Mouse (Mus musculus) embryonic facial prominence, embryonic 11.5 days (tissue): ENCODE measurements around the gene Qrich2. TPM values are rescaled to one million over a fixed set of nuclear protein-coding genes. Genes with fewer than 3 reads are reported as not detected.
A peak's percentile ranks its signal among the peaks of the same experiment; 100 is the strongest.

Experiments
- ATAC-seq: fragments of 200-750 bp; cut with Nextera tagmentation; replicated peaks from 2 replicates; pipeline ENCODE4 v1.8.0; 2017; ENCODE audit warnings: low read depth; ENCODE audit not compliant: insufficient number of reproducible peaks, low FRiP score, low TSS enrichment
- DNase-seq: peaks from one replicate; pipeline ENCODE4 v3.0.0-alpha.2; 2015; ENCODE audit warnings: low spot score
- H3K27ac ChIP-seq: fragments of 300-500 bp; sonication (generic); replicated peaks from 2 replicates; pipeline ENCODE4 v1.5.1; 2014; ENCODE audit warnings: mild to moderate bottlenecking, low read depth, low read length, control low read depth
- H3K27me3 ChIP-seq: fragments of 300-500 bp; sonication (generic); 2 replicates; pipeline ENCODE4 v1.6.1; 2014; ENCODE audit warnings: mild to moderate bottlenecking, low read length, moderate library complexity, mixed read lengths; ENCODE audit not compliant: control insufficient read depth, insufficient read depth
- H3K36me3 ChIP-seq: fragments of 300-500 bp; sonication (generic); replicated peaks from 2 replicates; pipeline ENCODE4 v1.6.1; 2014; ENCODE audit warnings: low read depth, mild to moderate bottlenecking, low read length, moderate library complexity, mixed read lengths; ENCODE audit not compliant: control insufficient read depth, insufficient read depth
- H3K4me1 ChIP-seq: fragments of 300-500 bp; sonication (generic); 2 replicates; pipeline ENCODE4 v1.6.1; 2014; ENCODE audit warnings: low read length, mixed read lengths; ENCODE audit not compliant: control insufficient read depth, insufficient read depth
- H3K4me2 ChIP-seq: fragments of 300-500 bp; sonication (generic); 2 replicates; pipeline ENCODE4 v1.6.1; 2014; ENCODE audit warnings: low read depth, mild to moderate bottlenecking, control low read depth, low read length, moderate library complexity
- H3K4me3 ChIP-seq: fragments of 300-500 bp; sonication (generic); 2 replicates; pipeline ENCODE4 v1.5.1; 2014; ENCODE audit warnings: low read depth, low read length, control low read depth
- H3K9ac ChIP-seq: fragments of 300-500 bp; sonication (generic); replicated peaks from 2 replicates; pipeline ENCODE4 v1.6.1; 2014; ENCODE audit warnings: mild to moderate bottlenecking, control low read depth, low read length
- H3K9me3 ChIP-seq: fragments of 300-500 bp; sonication (generic); replicated peaks from 2 replicates; pipeline ENCODE4 v1.6.1; 2016; ENCODE audit warnings: mild to moderate bottlenecking, low read length, inconsistent platforms, mixed read lengths; ENCODE audit not compliant: control insufficient read depth
- WGBS: fragments of 180-500 bp; shearing (Covaris S2); extraction: QIAGEN DNeasy Blood & Tissue Kit; methylation state at CpG from one replicate; pipeline ENCODE4 v1.1.7; 2014; 5-methylcytosine and 5-hydroxymethylcytosine counted together
- polyA plus RNA-seq: library from polyadenylated mRNA; unstranded; fragments of >200 nt; fragmentation: Nextera tagmentation; extraction: Ambion mirVana; gene quantifications from 2 replicates; pipeline ENCODE4 v1.2.1, GENCODE M21; 2014

Qrich2 gene
- polyA plus RNA-seq, 1 experiment from 2014 or later: not detected

DNA sequence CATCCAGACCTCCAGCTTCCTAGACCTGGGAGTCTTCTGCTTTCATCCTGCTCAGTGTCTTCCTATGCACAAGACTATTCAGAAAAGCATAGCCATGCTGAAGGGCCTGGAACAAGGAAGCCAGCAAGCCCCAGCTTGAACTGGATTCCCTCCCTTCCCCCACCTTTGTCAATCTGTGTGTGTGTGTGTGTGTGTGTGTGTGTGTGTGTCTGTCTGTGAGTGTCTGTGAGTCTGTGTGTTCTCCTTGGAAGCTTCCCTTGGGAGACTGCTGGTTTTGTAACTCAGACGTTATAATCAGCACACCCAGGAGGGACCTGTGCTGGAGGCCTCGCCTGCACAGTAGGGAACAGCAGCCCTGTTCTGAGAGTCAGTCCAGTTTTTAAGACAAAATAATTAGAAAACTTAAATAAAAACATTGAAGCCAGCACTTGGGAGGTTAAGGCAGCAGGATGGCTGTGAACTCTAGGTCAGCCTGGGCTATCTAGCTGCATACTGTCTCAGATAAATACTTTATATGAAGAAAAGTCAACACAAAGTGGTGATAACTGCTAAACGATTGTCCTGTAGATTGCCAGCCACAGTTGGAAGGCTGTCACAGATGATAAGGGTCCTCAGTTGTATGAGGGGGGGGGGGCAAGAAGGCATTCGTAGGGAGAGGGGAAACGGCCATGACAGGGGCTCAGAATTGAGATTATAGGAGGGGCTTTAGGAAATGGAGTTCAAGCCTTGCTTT is 29.9 kb downstream of the Qrich2 start:
- Histone ChIP-seq H3K4me3 (no peak overlapping the region), H3K36me3 (peaks cover 8% of the 10 kb centered on the region), H3K27me3 (no peaks in the 10 kb centered on the region), H3K4me2 (peak overlapping the region; percentile 75), H3K9ac (peak overlapping the region; percentile 18; the same call in 1 of the 2 replicates), H3K9me3 (no peaks in the 10 kb centered on the region), H3K27ac (no peak overlapping the region), H3K4me1 (no peaks in the 10 kb centered on the region; the same call in 1 of the 2 replicates)
- 63% methylated on average over 5 of the region's 5 CpGs for WGBS
- DNase-seq (no peak), ATAC-seq (no peak)

DNA sequence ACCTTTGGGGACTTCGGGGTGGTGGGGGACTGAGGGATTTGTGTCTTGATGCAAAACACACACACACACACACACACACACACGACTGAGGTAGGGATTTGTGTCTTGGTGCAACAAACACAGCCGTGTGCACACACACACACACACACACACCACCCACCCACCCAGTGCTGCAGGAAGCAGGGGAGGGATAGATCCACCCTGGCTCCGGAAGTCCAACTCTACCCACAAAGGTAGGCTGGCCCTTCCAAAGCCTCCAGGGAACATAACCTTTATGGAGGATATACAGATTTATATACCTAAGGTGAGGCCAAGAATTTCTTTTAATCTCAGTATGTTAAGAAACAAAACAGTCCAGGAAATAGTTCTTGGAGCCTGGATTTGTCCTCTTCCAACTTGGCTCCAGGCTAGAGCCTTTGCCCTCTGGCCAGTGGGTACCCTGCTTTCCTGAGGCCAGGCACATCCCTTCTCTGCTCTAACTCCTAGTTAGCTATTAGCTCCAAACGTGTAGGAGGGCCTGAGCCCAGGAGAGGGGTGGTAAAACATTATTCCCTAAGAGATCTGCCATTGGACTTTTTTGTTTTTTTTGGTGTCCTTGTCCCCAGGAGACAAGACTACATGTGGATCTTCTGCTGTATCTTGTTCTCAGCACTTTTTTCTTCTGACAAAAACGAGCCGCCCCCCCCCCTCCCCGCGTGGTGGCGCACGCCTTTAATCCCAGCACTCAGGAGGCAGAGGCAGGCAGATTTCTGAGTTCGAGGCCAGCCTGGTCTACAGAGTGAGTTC is 30.9 kb downstream of the Qrich2 start:
- WGBS: 50% methylated on average over 12 of the region's 12 CpGs
- Histone ChIP-seq H3K9me3 (no peaks in the 10 kb centered on the region), H3K4me2 (peak overlapping the region; percentile 75), H3K4me1 (no peaks in the 10 kb centered on the region; the same call in 1 of the 2 replicates), H3K27me3 (no peaks in the 10 kb centered on the region), H3K27ac (peak overlapping the region; percentile 90), H3K36me3 (peaks cover 8% of the 10 kb centered on the region), H3K9ac (peak overlapping the region; percentile 86), H3K4me3 (peak overlapping the region; percentile 80)
- no peak for ATAC-seq
- no peak for DNase-seq

DNA sequence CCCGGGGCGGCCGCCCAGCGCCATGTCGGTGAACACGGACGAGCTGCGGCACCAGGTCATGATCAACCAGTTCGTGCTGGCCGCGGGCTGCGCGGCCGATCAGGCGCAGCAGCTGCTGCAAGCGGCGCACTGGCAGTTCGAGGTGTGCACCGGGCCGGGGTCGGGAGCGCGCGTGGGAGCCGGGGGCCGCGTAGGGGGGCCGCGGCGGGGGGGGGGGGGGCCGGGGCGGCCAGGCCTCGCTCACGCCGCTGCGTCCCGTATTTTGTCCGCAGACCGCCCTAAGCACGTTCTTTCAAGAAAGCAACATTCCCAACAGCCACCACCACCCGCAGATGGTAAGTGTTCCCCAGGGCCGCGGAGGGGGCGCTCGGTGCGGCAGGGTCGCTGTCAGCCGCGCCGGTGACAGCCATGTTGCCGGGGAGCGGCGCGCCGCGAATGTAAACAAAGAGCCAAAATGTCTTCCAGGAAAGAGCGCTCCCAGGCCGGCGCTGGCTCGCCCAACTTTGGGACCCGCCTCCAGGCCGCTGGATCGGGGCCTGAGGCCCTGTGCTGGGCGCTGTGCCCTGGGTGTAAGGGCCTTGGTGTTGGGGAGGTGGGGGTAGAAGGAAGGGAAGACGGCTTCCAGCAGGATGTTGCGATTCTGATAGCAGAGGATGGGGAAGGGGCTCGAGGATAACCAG is 31.6 kb downstream of the Qrich2 start:
- Histone ChIP-seq H3K4me3 (peak overlapping the region; percentile 80), H3K9me3 (no peaks in the 10 kb centered on the region), H3K36me3 (peaks cover 8% of the 10 kb centered on the region), H3K4me2 (peak overlapping the region; percentile 75), H3K9ac (peak overlapping the region; percentile 86), H3K4me1 (no peaks in the 10 kb centered on the region; the same call in 1 of the 2 replicates), H3K27ac (peak overlapping the region; percentile 90), H3K27me3 (no peaks in the 10 kb centered on the region)
- WGBS: under 1% methylated on average over 38 of the region's 67 CpGs
- peak; percentile 72 for DNase-seq
- ATAC-seq: peak; percentile 7; the same call in 1 of the 2 replicates

DNA sequence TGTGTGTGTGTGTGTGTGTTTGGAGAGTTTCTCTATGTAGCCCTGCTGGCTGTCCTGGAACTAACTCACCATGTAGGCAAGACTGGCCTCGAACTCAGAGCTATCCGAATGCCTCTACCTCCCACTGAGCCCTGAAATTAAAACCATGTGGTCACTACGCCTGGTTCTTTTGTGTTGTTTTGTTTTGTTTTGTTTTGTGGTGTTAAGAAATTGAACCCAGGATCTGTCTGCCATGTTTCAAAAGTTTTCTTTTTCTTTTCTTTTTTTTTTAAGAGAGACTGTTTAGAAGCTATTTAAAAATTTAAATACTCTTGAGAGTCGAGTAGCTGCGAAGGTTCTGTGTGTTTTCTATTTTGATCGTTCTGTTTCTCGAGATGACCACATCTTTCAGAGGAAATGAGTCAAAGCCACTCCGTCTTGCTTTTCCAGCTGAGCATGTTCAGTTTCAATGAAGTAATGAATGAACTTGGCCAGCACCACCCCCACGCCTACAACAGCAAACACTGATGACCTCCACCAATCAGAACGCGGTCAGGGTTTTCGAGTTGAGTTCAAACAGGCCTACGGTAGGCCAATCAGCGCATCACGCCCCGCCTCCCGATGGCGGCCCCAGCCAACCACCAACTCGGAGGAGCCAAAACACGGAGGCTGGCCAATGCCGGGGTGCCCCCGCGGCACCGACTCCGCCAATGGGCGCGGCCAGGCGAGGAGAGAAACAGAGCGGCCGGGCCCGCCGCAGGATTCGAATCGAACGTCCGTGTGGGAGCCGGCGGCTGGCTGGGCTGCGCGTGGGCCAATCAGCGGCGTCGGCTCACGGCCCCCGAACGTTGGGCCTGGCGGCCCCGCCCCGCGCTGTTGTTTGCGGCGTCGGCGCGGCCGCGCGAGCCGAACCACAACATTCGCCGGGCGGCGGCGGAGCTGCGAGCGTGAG is 32.4 kb downstream of the Qrich2 start, which contains the start of gene Ubald2:
Gene Ubald2, plus strand, starts transcription at position 739 of the 931 bp plus-strand sequence.
- peak within 1 kb of the TSS; percentile 86 for H3K9ac ChIP-seq
- H3K27ac ChIP-seq: peak within 1 kb of the TSS; percentile 90
- peak within 1 kb of the TSS; percentile 75 for H3K4me2 ChIP-seq
- no peaks in the 10 kb centered on the region for H3K9me3 ChIP-seq
- H3K4me3 ChIP-seq: peak within 1 kb of the TSS; percentile 80
- H3K27me3 ChIP-seq: no peaks in the 10 kb centered on the region
- peak; percentile 100 for DNase-seq
- WGBS: 2% methylated on average over 64 of the region's 66 CpGs
- no peaks in the 10 kb centered on the region; the same call in 1 of the 2 replicates for H3K4me1 ChIP-seq
- peak; percentile 97 for ATAC-seq
- peaks cover 8% of the 10 kb centered on the region for H3K36me3 ChIP-seq

DNA sequence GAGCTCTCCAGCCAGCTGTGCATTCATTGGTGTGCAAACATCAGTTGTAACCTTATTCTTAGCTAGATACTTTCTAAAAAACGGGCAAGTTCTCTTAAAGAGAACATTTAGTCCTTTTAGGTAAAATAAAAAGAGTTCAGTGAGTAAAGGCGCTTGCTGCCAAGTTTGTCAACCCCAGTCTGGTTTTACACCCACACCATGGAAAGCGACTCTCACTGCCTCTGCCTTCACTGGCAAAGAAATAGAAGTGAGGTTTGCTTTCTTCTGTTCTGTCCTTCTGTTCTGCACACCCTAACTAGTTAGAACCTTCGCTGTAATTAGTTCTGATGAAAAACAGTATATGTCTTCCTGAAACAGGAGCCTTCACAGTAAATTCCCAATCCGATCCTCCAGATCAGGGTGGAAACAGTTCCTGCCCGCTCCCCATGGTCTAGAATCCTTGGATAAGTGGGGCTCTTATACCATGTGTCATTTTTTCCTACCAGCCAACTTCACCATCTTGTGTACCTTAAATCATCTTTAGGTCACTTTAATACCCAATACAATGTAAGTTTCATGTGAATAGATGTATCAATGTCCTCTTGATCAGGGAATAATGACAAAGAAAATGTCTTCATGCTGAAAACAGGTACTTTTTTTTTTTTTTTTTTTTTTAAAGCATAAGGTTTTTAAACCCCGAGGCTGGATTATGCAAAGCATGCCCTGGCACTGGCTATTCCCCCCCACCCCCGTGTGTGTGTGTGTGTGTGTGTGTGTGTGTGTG is 33.3 kb downstream of the Qrich2 start:
- Histone ChIP-seq H3K27ac (no peak overlapping the region; the same call in 1 of the 2 replicates), H3K4me2 (no peak overlapping the region), H3K9me3 (no peaks in the 10 kb centered on the region), H3K4me1 (no peaks in the 10 kb centered on the region; the same call in 1 of the 2 replicates), H3K4me3 (no peak overlapping the region), H3K9ac (no peak overlapping the region), H3K36me3 (peaks cover 8% of the 10 kb centered on the region), H3K27me3 (no peaks in the 10 kb centered on the region)
- ATAC-seq: no peak
- no peak for DNase-seq
- 58% methylated on average over 8 of the region's 8 CpGs for WGBS

DNA sequence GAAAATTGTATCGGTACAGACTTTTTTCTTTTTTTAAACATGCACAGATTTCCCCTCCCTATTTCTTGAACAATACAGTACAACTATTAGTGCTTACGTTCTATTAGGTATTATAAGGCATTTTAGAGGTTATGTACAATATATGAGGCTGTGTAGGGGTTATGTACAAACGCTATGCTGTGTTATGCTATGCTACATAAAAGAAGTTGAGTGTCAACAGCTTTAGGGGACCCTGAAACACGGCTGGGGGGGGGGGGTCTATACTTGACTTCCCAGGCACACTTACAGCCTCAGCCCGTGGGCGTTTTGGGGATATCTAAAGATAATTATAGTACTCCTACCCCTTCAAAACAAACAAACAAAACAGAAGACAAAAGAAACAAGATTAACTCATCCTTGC is 33.9 kb downstream of the Qrich2 start:
- no peaks in the 10 kb centered on the region; the same call in 1 of the 2 replicates for H3K4me1 ChIP-seq

More for the DNA sequence above, 33.9 kb downstream of the Qrich2 start:
- no peak for ATAC-seq
- Histone ChIP-seq H3K9ac (no peak overlapping the region), H3K27ac (no peak overlapping the region), H3K9me3 (no peaks in the 10 kb centered on the region), H3K4me3 (no peak overlapping the region), H3K27me3 (no peaks in the 10 kb centered on the region), H3K36me3 (peaks cover 4% of the 10 kb centered on the region), H3K4me2 (no peak overlapping the region)
- DNase-seq: no peak
- 51% methylated on average over 6 of the region's 6 CpGs for WGBS
